Mouse (Mus musculus) kidney, adult 2 months (tissue): ENCODE measurements around the gene Tmc6. TPM values are rescaled to one million over a fixed set of nuclear protein-coding genes. Genes with fewer than 3 reads are reported as not detected.
A peak's percentile ranks its signal among the peaks of the same experiment; 100 is the strongest.

Source experiments
- DNase-seq: peaks from one replicate; pipeline ENCODE4 v3.0.0; 2021
- H3K27ac ChIP-seq: fragments of 200-500 bp; 2 replicates; pipeline ENCODE4 v1.5.1; 2012; ENCODE audit warnings: low read depth, low read length, control low read depth, inconsistent platforms; ENCODE audit not compliant: insufficient read depth
- H3K27me3 ChIP-seq: fragments of 200-500 bp; replicated peaks from 2 replicates; pipeline ENCODE4 v1.6.1; 2012; ENCODE audit warnings: mild to moderate bottlenecking, moderate library complexity, low read length, inconsistent platforms; ENCODE audit not compliant: control insufficient read depth, insufficient read depth
- H3K36me3 ChIP-seq: fragments of 200-500 bp; 2 replicates; pipeline ENCODE4 v1.6.1; 2012; ENCODE audit warnings: mild to moderate bottlenecking, moderate library complexity, low read length, inconsistent platforms; ENCODE audit not compliant: control insufficient read depth, insufficient read depth
- H3K4me1 ChIP-seq: fragments of 200-500 bp; 2 replicates; pipeline ENCODE4 v1.6.1; 2011; ENCODE audit warnings: low read length; ENCODE audit not compliant: control insufficient read depth, insufficient read depth
- H3K4me3 ChIP-seq: fragments of 200-500 bp; 2 replicates; pipeline ENCODE4 v1.5.1; 2011; ENCODE audit warnings: mild to moderate bottlenecking, low read depth, low read length, control low read depth; ENCODE audit not compliant: insufficient read depth
- CTCF ChIP-seq: fragments of 200-500 bp; conservative IDR thresholded peaks from 2 replicates; pipeline ENCODE4 v1.5.1; 2011; ENCODE audit warnings: low read depth, mild to moderate bottlenecking, control low read depth, low read length, moderate library complexity, mixed read lengths; ENCODE audit not compliant: insufficient read depth, insufficient read length
- POLR2A ChIP-seq: fragments of 200-500 bp; IDR thresholded peaks from one replicate; pipeline ENCODE4 v1.6.1; 2011; ENCODE audit warnings: low read depth, low read length, control low read depth
- WGBS: fragments of 180-500 bp; shearing (Covaris S2); methylation state at CpG from one replicate; pipeline ENCODE4 v1.1.7; 2018; 5-methylcytosine and 5-hydroxymethylcytosine counted together
- polyA plus RNA-seq: library from polyadenylated mRNA; depleted of rRNA; stranded (reverse); fragments of >200 nt; gene quantifications from 2 replicates; pipeline ENCODE4 v1.2.3, GENCODE M21; 2012

Tmc6 gene
- polyA plus RNA-seq, 1 experiment: 48.4 TPM

DNA sequence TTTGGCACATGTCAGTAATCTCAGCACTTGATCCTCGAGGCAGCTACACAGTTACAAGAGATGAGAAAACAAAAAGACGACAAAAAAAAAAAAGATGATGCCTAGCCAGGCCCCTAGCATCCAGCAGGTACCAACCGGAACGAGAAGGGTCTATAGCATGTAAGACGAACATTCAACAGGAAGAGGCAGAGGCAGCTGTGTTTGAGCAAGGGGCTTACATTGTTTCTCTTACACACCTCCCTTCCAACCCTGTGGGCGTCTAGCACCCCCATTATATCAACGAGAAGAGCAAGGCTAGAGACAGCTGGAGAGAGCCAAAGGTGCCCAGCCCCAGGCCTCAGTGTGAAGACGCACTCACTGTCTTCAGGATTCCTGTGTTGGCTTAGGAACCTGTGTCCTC is 44.9 kb upstream of the Tmc6 start:
- Histone ChIP-seq H3K4me1 (peaks cover 61% of the 10 kb centered on the region), H3K4me3 (no peak overlapping the region)

DNA sequence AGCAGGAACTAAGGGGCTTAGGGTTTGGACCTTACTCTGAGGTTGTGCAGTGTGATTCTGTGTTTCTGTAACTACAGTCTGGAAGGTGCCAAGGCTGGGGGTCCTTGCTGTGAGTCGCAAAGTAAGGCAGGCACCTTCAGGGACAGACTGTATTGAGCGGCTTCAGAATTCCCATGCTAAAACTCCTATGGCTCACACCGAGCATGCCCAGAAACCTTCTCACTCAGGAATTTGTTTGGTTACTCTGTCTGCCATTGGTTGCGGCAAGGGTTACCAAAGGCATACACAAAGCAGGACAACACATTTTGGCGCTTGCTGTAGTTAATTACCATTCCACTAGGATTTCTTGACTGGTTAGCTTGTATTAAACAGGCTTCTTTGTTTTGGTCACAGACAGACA is 44.2 kb upstream of the Tmc6 start:
- peak; percentile 57 for DNase-seq
- H3K27me3 ChIP-seq: no peaks in the 10 kb centered on the region
- peak overlapping the region; percentile 99 for H3K27ac ChIP-seq
- no peaks in the 10 kb centered on the region for H3K36me3 ChIP-seq
- WGBS: 14% methylated on average over 5 of the region's 5 CpGs
- TF ChIP-seq POLR2A (no peak), CTCF (no peak)
- H3K4me3 ChIP-seq: peak overlapping the region; percentile 47
- peaks cover 61% of the 10 kb centered on the region for H3K4me1 ChIP-seq

More for the DNA sequence above, 44.9 kb upstream of the Tmc6 start:
- TF ChIP-seq POLR2A: no peak
- TF ChIP-seq CTCF: no peak
- H3K27ac ChIP-seq: peak overlapping the region; percentile 99
- H3K27me3 ChIP-seq: no peaks in the 10 kb centered on the region
- H3K36me3 ChIP-seq: no peaks in the 10 kb centered on the region
- 62% methylated on average over 8 of the region's 8 CpGs for WGBS
- no peak for DNase-seq

DNA sequence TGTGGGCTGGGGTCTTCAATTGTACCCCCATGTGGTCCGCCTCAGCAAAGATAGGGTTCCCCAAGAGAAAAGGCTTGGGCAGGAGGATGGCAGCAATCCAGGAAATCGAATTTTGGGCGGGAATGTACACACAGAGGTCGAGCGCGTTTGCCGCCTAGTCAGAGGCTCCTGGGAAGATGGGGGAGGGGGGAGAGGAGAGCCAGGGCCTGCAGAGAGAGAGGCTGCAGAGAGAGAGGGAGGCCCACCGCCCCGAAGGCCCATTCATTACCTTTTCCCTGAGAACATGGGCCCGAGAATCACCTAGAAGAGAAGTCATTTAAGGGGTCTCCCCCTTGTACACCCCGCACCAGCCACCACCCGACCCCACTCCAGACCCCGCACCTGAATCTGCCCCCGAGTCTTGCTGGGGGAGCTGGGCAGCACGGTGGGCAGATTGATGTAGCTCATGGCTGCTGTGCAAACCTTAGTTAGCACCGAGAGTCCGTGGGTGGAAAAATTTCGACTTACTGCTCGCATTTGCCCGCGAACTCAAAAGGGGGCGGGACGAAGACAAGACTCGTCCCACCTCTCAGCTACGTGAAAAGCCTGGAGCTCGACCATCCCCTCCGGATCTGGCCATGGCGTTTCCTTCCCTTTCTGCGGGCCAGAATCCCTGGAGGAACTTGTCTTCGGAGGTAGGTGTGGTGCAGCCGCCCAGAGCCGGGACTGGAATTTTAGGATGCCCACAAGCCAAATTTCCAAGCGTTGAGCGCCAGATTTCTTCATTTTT is 43.5 kb upstream of the Tmc6 start, which contains the start of the genes Afmid and Tk1:
TSS of gene Afmid (plus strand) at position 592 of the 769 bp plus-strand sequence.
TSS of gene Tk1 (minus strand) at position 760 of the 769 bp plus-strand sequence.
- Histone ChIP-seq H3K27me3 (no peaks in the 10 kb centered on the region), H3K4me1 (peaks cover 55% of the 10 kb centered on the region), H3K4me3 (peak within 1 kb of the TSS; percentile 47), H3K27ac (peak within 1 kb of the TSS; percentile 99), H3K36me3 (no peaks in the 10 kb centered on the region)
- WGBS: 1% methylated on average over 34 of the region's 34 CpGs
- peak; percentile 92 for DNase-seq
- TF ChIP-seq POLR2A (peak; percentile 29), CTCF (no peak)

DNA sequence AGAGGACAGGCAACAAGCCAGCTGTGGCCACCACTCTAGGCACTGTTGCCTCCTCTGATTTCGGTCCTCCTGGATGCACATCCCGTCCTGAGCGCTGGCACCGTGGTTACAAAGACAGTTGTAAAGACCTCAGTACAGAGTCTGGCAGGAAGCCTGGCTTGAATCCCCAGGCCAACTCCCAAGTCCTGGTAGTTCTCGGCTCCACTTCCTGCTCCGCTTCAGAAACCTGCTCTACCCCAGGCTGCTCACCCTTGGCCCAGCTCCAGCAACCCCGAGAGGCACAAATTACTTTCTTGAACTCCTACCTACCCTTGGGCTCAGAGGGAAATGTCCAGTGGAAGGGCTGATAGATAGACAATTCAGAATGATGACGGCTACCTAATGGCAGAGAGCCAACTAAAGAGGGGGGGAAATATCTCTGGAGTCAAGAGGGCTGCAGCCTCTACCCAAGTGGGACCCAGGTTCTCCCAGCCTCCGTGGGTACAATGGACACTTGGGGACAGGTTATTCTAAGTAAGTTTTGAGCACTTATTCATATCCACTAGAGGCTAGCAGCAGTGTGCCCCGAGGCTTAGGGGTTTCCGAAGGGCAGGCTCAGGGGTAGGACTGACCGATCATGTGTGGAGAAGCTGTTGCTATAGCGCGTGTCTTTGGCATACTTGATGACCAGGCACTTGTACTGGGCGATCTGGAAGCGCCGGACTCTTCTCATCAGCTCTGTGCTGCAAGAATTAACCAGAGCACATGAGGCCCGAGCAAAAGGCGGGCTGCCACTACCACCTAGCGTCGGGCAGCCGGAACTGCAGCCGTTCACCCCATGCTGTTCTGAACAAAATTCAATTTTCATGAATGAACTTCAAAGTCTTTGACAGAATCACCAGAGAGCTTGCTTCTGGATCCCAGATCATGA is 42.3 kb upstream of the Tmc6 start:
- Histone ChIP-seq H3K4me1 (peaks cover 45% of the 10 kb centered on the region), H3K36me3 (no peaks in the 10 kb centered on the region), H3K27ac (no peak overlapping the region), H3K27me3 (no peaks in the 10 kb centered on the region), H3K4me3 (no peak overlapping the region)
- TF ChIP-seq CTCF (peak; percentile 93), POLR2A (no peak)
- WGBS: 2% methylated on average over 23 of the region's 23 CpGs
- peak; percentile 89 for DNase-seq

DNA sequence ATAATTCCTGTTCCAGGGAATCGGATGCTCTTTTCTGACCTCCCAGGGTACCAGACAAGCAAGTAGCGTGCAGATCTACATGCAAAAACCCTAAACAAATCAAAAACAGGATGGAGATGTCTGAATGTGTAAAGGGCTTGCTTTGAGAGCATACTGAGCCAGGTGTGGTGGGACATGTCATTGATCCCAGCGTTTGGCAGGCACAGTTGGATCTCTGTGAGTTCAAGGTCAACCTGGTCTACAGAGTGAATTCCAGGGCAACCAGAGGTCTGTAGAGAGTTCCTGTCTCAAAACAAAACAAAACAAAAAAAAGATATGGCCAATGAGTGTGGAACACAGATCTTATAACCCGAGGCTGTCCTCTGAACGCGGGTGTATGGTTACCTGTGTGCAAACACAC is 41.4 kb upstream of the Tmc6 start:
- Histone ChIP-seq H3K4me1 (peaks cover 35% of the 10 kb centered on the region; the same call in 1 of the 2 replicates), H3K27ac (no peak overlapping the region), H3K4me3 (no peak overlapping the region), H3K27me3 (no peaks in the 10 kb centered on the region), H3K36me3 (no peaks in the 10 kb centered on the region)
- no peak for DNase-seq
- no peak for TF ChIP-seq POLR2A
- TF ChIP-seq CTCF: no peak
- 79% methylated on average over 6 of the region's 6 CpGs for WGBS

DNA sequence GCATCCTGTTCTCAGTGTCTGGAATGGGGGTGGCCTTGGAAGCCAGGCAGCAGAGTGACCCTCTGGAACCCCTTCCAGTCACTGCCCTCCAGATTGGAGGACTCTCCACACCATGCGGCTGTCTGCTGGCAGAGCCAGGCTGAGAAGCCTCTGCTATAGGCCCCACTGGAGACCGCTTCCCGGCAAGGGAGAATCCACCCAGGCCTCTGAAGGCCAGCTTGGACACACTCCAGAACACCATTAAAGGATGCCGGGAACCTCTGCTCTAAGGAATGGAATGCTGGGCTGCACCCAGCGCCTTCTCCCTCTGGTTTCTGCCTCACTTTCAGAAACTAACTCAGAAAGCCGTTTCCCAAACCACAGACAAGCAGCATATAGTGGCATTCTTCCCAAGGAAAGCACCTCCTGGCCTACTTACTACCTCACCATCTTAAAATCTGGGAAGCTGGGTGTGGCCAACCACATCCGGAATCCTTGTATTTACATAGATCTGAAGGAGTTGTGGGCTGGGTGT is 40.8 kb upstream of the Tmc6 start:
- H3K36me3 ChIP-seq: no peaks in the 10 kb centered on the region
- WGBS: 43% methylated on average over 7 of the region's 7 CpGs
- no peak for TF ChIP-seq CTCF
- no peak for TF ChIP-seq POLR2A
- DNase-seq: peak; percentile 50
- no peak overlapping the region for H3K27ac ChIP-seq
- H3K4me3 ChIP-seq: no peak overlapping the region
- peaks cover 29% of the 10 kb centered on the region; the same call in 1 of the 2 replicates for H3K4me1 ChIP-seq
- no peaks in the 10 kb centered on the region for H3K27me3 ChIP-seq
